Comparison of ENCODE assay signal across 8 mouse cellular contexts in genomic region chr13:62856305-62856675, GRCm38 (mm10). TPM values are rescaled to one million over a fixed set of nuclear protein-coding genes. Genes with fewer than 3 reads are reported as not detected.
DNase-seq lines count a peak whose midpoint lies in the region; ATAC-seq and TF ChIP-seq lines count a peak whose summit lies in the region.

No protein-coding gene starts in this region.

- no peaks in the 10 kb centered on the region for H3K9me3 ChIP-seq in embryonic facial prominence, embryonic 10.5 days
- H3K9me3 ChIP-seq in midbrain, embryonic 12.5 days = no peaks in the 10 kb centered on the region

- TF ChIP-seq CTCF in small intestine, adult 2 months (IDR thresholded peaks at IDR 0.05; ENCODE audit: extremely low read depth, insufficient read length, insufficient replicate concordance, low read depth, low read length) = peak; percentile 99; the same call in 1 of the 2 replicates

- ATAC-seq in midbrain, embryonic 12.5 days (ENCODE audit: low FRiP score, low read depth) = peak; percentile 92

- H3K4me2 ChIP-seq in midbrain, embryonic 12.5 days (replicated peaks) = peak overlapping the region; percentile 48

- H3K4me1 ChIP-seq in embryonic facial prominence, embryonic 10.5 days = peaks cover 9% of the 10 kb centered on the region; the same call in 1 of the 2 replicates
- peaks cover 4% of the 10 kb centered on the region; the same call in 1 of the 2 replicates for H3K4me1 ChIP-seq in midbrain, embryonic 12.5 days
- H3K4me1 ChIP-seq in small intestine, adult 2 months (ENCODE audit: control insufficient read depth, insufficient read depth, insufficient read length, low read length) = peaks cover 7% of the 10 kb centered on the region; the same call in 1 of the 2 replicates

- H3K27ac ChIP-seq in embryonic facial prominence, embryonic 10.5 days (replicated peaks) = peak overlapping the region; percentile 75
- no peak overlapping the region for H3K27ac ChIP-seq in midbrain, embryonic 12.5 days (replicated peaks)
- H3K27ac ChIP-seq in small intestine, adult 2 months (ENCODE audit: insufficient read depth, low read depth, low read length) = no peak overlapping the region

- no peak overlapping the region for H3K9ac ChIP-seq in midbrain, embryonic 12.5 days (replicated peaks)

- peak; percentile 82 for DNase-seq in 3134 (ENCODE audit: extremely low read depth, insufficient read length, low spot score)
- DNase-seq in adrenal gland, postnatal 14 days = peak; percentile 83
- DNase-seq in embryonic facial prominence, embryonic 10.5 days (ENCODE audit: low spot score) = peak; percentile 88
- DNase-seq in heart, adult 11 months = peak; percentile 97
- DNase-seq in kidney, adult 11 months = peak; percentile 81
- peak; percentile 75 for DNase-seq in left cerebral cortex, postnatal 4 days

- intact Hi-C loops in left cerebral cortex, postnatal 4 days (cut with DNase I) = loop anchor here (10.0 kb wide), 2 partner anchors 231 to 391 kb away; partner anchors contain the start of genes 6720489N17Rik and Gm49359

- TF ChIP-seq POLR2A in small intestine, adult 2 months (IDR thresholded peaks at IDR 0.05; ENCODE audit: low read depth, low read length) = no peak

- peak overlapping the region; percentile 46 for H3K4me3 ChIP-seq in embryonic facial prominence, embryonic 10.5 days
- peak overlapping the region; percentile 26 for H3K4me3 ChIP-seq in midbrain, embryonic 12.5 days
- peak overlapping the region; percentile 60 for H3K4me3 ChIP-seq in small intestine, adult 2 months (ENCODE audit: low read depth, low read length)

- no peaks in the 10 kb centered on the region for H3K36me3 ChIP-seq in embryonic facial prominence, embryonic 10.5 days (replicated peaks)
- H3K36me3 ChIP-seq in midbrain, embryonic 12.5 days = no peaks in the 10 kb centered on the region
- H3K36me3 ChIP-seq in small intestine, adult 2 months (ENCODE audit: control insufficient read depth, insufficient read depth, low read length) = peaks cover 25% of the 10 kb centered on the region

- H3K27me3 ChIP-seq in embryonic facial prominence, embryonic 10.5 days (replicated peaks; ENCODE audit: low read depth, poor library complexity, severe bottlenecking) = no peaks in the 10 kb centered on the region
- H3K27me3 ChIP-seq in midbrain, embryonic 12.5 days = peaks cover 4% of the 10 kb centered on the region; the same call in 1 of the 2 replicates
- no peaks in the 10 kb centered on the region for H3K27me3 ChIP-seq in small intestine, adult 2 months (ENCODE audit: control insufficient read depth, insufficient read depth, low read length)

- WGBS in embryonic facial prominence, embryonic 10.5 days = 9% methylated on average over 5 of the region's 5 CpGs
- 4% methylated on average over 5 of the region's 5 CpGs for WGBS in midbrain, embryonic 12.5 days
- WGBS in small intestine, adult 2 months = under 1% methylated on average over 5 of the region's 5 CpGs

RNA-seq across cellular contexts. Expression of gene Fbp2, which starts 1.9 kb away (rescaled TPM):
- total RNA-seq in adrenal gland, postnatal 14 days (2021) = 3.5 and 4.5 TPM in 2 replicates
- polyA plus RNA-seq in embryonic facial prominence, embryonic 10.5 days (2016; fragmentation: Nextera tagmentation; extraction: Ambion mirVana) = 0.33 and 0.36 TPM in 2 replicates
- under 1 TPM in 1 of 2 experiments, not detected in 1; 0.79 TPM for total RNA-seq in left cerebral cortex, postnatal 4 days (2021)
- polyA plus RNA-seq in midbrain, embryonic 12.5 days (2016; fragmentation: Nextera tagmentation; extraction: Ambion mirVana) = not detected in 2 replicates
- 62.5 and 184 TPM in 2 replicates for polyA plus RNA-seq in small intestine, adult 2 months (2012; rRNA removed)

RNA-seq across cellular contexts. Expression of gene Fbp1, which starts 31.8 kb away (rescaled TPM):
- total RNA-seq in adrenal gland, postnatal 14 days (2021) = 6.5 and 111 TPM in 2 replicates
- polyA plus RNA-seq in embryonic facial prominence, embryonic 10.5 days (2016; fragmentation: Nextera tagmentation; extraction: Ambion mirVana) = not detected in 2 replicates
- under 1 TPM; 0.46 to 0.92 TPM for total RNA-seq in left cerebral cortex, postnatal 4 days (2021)
- not detected in 2 replicates for polyA plus RNA-seq in midbrain, embryonic 12.5 days (2016; fragmentation: Nextera tagmentation; extraction: Ambion mirVana)
- polyA plus RNA-seq in small intestine, adult 2 months (2012; rRNA removed) = 21.9 and 31.1 TPM in 2 replicates

Comparison
In these comparisons a context has a peak if more than half of its experiments do, and no peak if none do; other contexts are left out.
1. RNA of gene Fbp2, which starts 1.9 kb away (polyA plus RNA-seq): 62.5 to 184 TPM in small intestine, adult 2 months; 0.33 to 0.36 TPM in embryonic facial prominence, embryonic 10.5 days and not detected in midbrain, embryonic 12.5 days; every median in the first group is over 10 times any median in the second.
2. RNA of gene Fbp1, which starts 31.8 kb away (polyA plus RNA-seq): 21.9 to 31.1 TPM in small intestine, adult 2 months; not detected in embryonic facial prominence, embryonic 10.5 days and not detected in midbrain, embryonic 12.5 days; every median in the first group is over 10 times any median in the second.
3. Peak in every context shown above with its lines, with median percentiles within 50 percentile points of each other: DNase-seq and H3K4me3 ChIP-seq.